Mouse (Mus musculus): ENCODE data around the gene Gm10234. TPM values are rescaled to one million over a fixed set of nuclear protein-coding genes. Genes with fewer than 3 reads are reported as not detected.

Gene Gm10234
- not detected in 2 replicates for polyA plus RNA-seq (2015; fragmentation: Nextera tagmentation; extraction: Ambion mirVana)

DNA sequence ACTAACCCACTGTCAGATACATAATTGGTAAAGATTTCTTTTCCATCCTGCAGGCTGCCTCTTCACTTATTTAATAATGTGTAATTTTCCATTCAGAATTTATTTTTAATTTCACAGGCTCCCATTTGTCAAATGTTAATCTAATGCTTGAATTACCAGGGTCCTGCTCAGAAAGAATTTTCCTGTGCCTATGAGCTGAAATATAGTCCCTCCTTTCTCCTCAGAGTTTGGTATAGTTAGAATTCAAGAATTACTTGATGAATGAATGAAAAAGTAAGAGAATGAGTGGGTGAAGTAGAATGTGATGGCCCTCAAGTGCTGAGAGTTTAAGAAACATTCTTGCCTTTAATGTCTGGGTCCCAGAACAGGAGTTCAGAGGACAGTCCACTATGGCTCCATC is at the start of gene Gm10234:
TSS of gene Gm10234 (plus strand) at position 301 of the 400 bp plus-strand sequence.
- H3K9me3 ChIP-seq (ENCODE audit: control insufficient read depth, low read length) = no peaks in the 10 kb centered on the region
- no peaks in the 10 kb centered on the region for H3K4me1 ChIP-seq (replicated peaks; ENCODE audit: control insufficient read depth, insufficient read depth, low read length)
- H3K36me3 ChIP-seq (ENCODE audit: control insufficient read depth, insufficient read depth, low read length) = no peaks in the 10 kb centered on the region
- no peak within 1 kb of the TSS for H3K4me2 ChIP-seq (ENCODE audit: low read depth, low read length)
- H3K27me3 ChIP-seq (ENCODE audit: control insufficient read depth, insufficient read depth, low read depth, low read length) = no peaks in the 10 kb centered on the region
- no peak within 1 kb of the TSS for H3K9ac ChIP-seq (ENCODE audit: low read length)
- H3K27ac ChIP-seq (ENCODE audit: low read length) = no peak within 1 kb of the TSS
- no peak within 1 kb of the TSS for H3K4me3 ChIP-seq (ENCODE audit: low read length)
- ATAC-seq (ENCODE audit: low read depth) = no peak

DNA sequence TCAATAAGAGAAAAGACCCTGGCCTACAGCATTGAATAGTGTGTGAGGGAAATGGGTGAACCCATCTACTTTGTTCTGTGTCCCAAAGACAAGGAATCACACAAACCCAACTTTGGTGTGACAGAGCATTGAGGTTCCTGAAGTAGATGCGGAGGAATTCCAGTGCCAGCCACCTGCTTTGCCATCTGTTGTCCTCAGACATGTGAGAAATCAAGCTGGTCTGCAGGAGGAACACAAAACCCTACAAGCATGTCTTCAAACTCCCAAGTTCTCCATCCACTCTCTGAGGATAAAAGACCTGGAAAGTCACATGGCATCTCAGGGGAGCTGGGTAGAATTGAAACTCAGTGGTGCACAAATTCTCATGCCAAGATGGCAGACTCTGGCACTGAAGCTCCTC is 44.3 kb upstream of the Gm10234 start:
- 79% methylated on average over 1 of the region's 1 CpGs for WGBS

GRCm38 (mm10) chr6:95296025-95296424 is 25.9 kb upstream of the Gm10234 start:
- 66% methylated on average over 4 of the region's 4 CpGs for WGBS
- no peaks in the 10 kb centered on the region for H3K36me3 ChIP-seq (ENCODE audit: control insufficient read depth, insufficient read depth, low read length)
- no peak overlapping the region for H3K9ac ChIP-seq (ENCODE audit: low read length)
- no peak overlapping the region for H3K4me3 ChIP-seq (ENCODE audit: low read length)
- no peaks in the 10 kb centered on the region for H3K27me3 ChIP-seq (ENCODE audit: control insufficient read depth, insufficient read depth, low read depth, low read length)
- H3K4me2 ChIP-seq (ENCODE audit: low read depth, low read length) = no peak overlapping the region
- no peaks in the 10 kb centered on the region for H3K9me3 ChIP-seq (ENCODE audit: control insufficient read depth, low read length)
- no peak overlapping the region for H3K27ac ChIP-seq (ENCODE audit: low read length)
- H3K4me1 ChIP-seq (replicated peaks; ENCODE audit: control insufficient read depth, insufficient read depth, low read length) = no peaks in the 10 kb centered on the region
- ATAC-seq (ENCODE audit: low read depth) = no peak

More for the DNA sequence above, 44.3 kb upstream of the Gm10234 start:
- H3K4me3 ChIP-seq (ENCODE audit: low read length) = no peak overlapping the region
- no peaks in the 10 kb centered on the region for H3K9me3 ChIP-seq (ENCODE audit: control insufficient read depth, low read length)
- no peak overlapping the region for H3K9ac ChIP-seq (ENCODE audit: low read length)
- no peak for ATAC-seq (ENCODE audit: low read depth)
- H3K4me1 ChIP-seq (replicated peaks; ENCODE audit: control insufficient read depth, insufficient read depth, low read length) = no peaks in the 10 kb centered on the region
- no peak overlapping the region for H3K4me2 ChIP-seq (ENCODE audit: low read depth, low read length)
- no peaks in the 10 kb centered on the region for H3K27me3 ChIP-seq (ENCODE audit: control insufficient read depth, insufficient read depth, low read depth, low read length)
- H3K36me3 ChIP-seq (ENCODE audit: control insufficient read depth, insufficient read depth, low read length) = no peaks in the 10 kb centered on the region
- H3K27ac ChIP-seq (ENCODE audit: low read length) = no peak overlapping the region

DNA sequence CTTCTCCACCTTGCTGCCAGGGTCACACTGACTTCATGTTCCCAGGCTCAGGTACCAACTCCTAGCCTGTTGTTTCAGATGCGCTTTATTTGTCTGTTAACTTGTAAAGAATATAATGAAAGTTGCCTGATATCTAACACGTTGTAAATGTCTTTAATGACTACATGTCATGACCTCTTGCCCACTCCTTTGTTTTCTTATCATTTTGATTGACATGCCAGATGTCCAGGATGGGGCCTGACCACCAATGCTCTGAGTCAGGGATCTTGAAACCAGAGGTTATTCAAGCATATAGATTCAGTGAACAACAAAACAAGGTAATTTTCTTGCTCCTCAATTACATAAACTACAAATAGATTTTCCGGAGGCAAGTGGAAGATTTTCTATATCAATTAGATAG is 23.5 kb upstream of the Gm10234 start:
- H3K9me3 ChIP-seq (ENCODE audit: control insufficient read depth, low read length) = no peaks in the 10 kb centered on the region
- H3K27me3 ChIP-seq (ENCODE audit: control insufficient read depth, insufficient read depth, low read depth, low read length) = no peaks in the 10 kb centered on the region
- no peaks in the 10 kb centered on the region for H3K36me3 ChIP-seq (ENCODE audit: control insufficient read depth, insufficient read depth, low read length)
- WGBS = 69% methylated on average over 3 of the region's 3 CpGs
- no peak overlapping the region for H3K27ac ChIP-seq (ENCODE audit: low read length)
- no peak overlapping the region for H3K4me2 ChIP-seq (ENCODE audit: low read depth, low read length)
- H3K4me3 ChIP-seq (ENCODE audit: low read length) = no peak overlapping the region
- H3K4me1 ChIP-seq (replicated peaks; ENCODE audit: control insufficient read depth, insufficient read depth, low read length) = no peaks in the 10 kb centered on the region
- no peak for ATAC-seq (ENCODE audit: low read depth)
- no peak overlapping the region for H3K9ac ChIP-seq (ENCODE audit: low read length)

DNA sequence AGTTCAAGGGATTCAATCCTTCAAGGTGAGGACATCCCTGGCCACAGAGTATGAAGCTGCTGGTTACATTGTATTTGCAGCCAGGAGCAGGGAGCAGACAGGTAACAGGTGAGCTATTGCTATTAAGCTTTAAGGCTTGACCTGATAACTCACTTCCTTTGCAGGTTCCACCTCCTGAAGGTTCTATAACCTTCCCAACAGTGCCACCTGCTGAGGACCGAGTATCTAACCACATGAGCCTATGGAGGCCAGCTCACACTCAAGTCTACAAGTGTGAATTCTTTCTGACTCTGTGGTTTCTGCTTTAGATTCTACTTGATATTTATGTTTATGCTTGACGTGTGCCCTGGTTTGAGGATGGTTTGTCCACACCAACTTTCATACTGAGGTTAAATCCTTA is 21.3 kb upstream of the Gm10234 start:
- no peaks in the 10 kb centered on the region for H3K4me1 ChIP-seq (replicated peaks; ENCODE audit: control insufficient read depth, insufficient read depth, low read length)
- no peak overlapping the region for H3K4me2 ChIP-seq (ENCODE audit: low read depth, low read length)
- no peak overlapping the region for H3K27ac ChIP-seq (ENCODE audit: low read length)
- H3K36me3 ChIP-seq (ENCODE audit: control insufficient read depth, insufficient read depth, low read length) = no peaks in the 10 kb centered on the region
- no peaks in the 10 kb centered on the region for H3K9me3 ChIP-seq (ENCODE audit: control insufficient read depth, low read length)
- ATAC-seq (ENCODE audit: low read depth) = no peak
- H3K27me3 ChIP-seq (ENCODE audit: control insufficient read depth, insufficient read depth, low read depth, low read length) = no peaks in the 10 kb centered on the region
- no peak overlapping the region for H3K9ac ChIP-seq (ENCODE audit: low read length)
- no peak overlapping the region for H3K4me3 ChIP-seq (ENCODE audit: low read length)
- 55% methylated on average over 2 of the region's 2 CpGs for WGBS

GRCm38 (mm10) chr6:95331191-95331590 is 9.3 kb downstream of the Gm10234 start:
- Histone ChIP-seq H3K9ac (ENCODE audit: low read length) (no peak overlapping the region), H3K36me3 (ENCODE audit: control insufficient read depth, insufficient read depth, low read length) (no peaks in the 10 kb centered on the region), H3K27me3 (ENCODE audit: control insufficient read depth, insufficient read depth, low read depth, low read length) (no peaks in the 10 kb centered on the region), H3K4me2 (ENCODE audit: low read depth, low read length) (no peak overlapping the region), H3K9me3 (ENCODE audit: control insufficient read depth, low read length) (no peaks in the 10 kb centered on the region), H3K4me1 (replicated peaks; ENCODE audit: control insufficient read depth, insufficient read depth, low read length) (no peaks in the 10 kb centered on the region), H3K4me3 (ENCODE audit: low read length) (no peak overlapping the region), H3K27ac (ENCODE audit: low read length) (no peak overlapping the region)
- no peak for ATAC-seq (ENCODE audit: low read depth)
- WGBS = 66% methylated on average over 5 of the region's 5 CpGs

DNA sequence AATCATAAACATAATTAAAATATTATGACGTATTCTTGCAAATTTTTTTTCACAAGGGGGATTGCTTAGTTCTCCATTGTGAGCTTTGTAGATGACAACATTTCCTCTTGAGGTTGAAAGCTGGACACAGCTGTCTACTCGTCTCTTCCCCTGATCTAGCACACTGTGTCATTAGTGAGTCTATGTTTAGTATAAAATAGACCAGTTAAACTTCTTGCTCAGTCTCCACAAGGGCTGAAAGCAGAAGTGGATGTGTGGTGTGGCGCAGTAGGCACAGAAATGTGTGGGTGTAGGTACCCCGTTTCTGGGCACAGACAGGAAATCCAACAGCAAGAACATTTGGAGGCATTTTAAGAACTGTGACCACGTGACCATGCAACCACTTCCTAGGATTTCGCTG is 12.9 kb downstream of the Gm10234 start:
- H3K27ac ChIP-seq (ENCODE audit: low read length) = no peak overlapping the region
- ATAC-seq (ENCODE audit: low read depth) = no peak
- 72% methylated on average over 6 of the region's 6 CpGs for WGBS

GRCm38 (mm10) chr6:95349378-95349777 is 27.5 kb downstream of the Gm10234 start:
- Histone ChIP-seq H3K4me2 (ENCODE audit: low read depth, low read length) (no peak overlapping the region), H3K9me3 (ENCODE audit: control insufficient read depth, low read length) (no peaks in the 10 kb centered on the region), H3K27ac (ENCODE audit: low read length) (no peak overlapping the region), H3K9ac (ENCODE audit: low read length) (no peak overlapping the region), H3K4me1 (replicated peaks; ENCODE audit: control insufficient read depth, insufficient read depth, low read length) (no peaks in the 10 kb centered on the region), H3K4me3 (ENCODE audit: low read length) (no peak overlapping the region), H3K36me3 (ENCODE audit: control insufficient read depth, insufficient read depth, low read length) (no peaks in the 10 kb centered on the region), H3K27me3 (ENCODE audit: control insufficient read depth, insufficient read depth, low read depth, low read length) (no peaks in the 10 kb centered on the region)
- no peak for ATAC-seq (ENCODE audit: low read depth)

More for the DNA sequence above, 12.9 kb downstream of the Gm10234 start:
- Histone ChIP-seq H3K4me3 (ENCODE audit: low read length) (no peak overlapping the region), H3K27me3 (ENCODE audit: control insufficient read depth, insufficient read depth, low read depth, low read length) (no peaks in the 10 kb centered on the region), H3K4me1 (replicated peaks; ENCODE audit: control insufficient read depth, insufficient read depth, low read length) (no peaks in the 10 kb centered on the region), H3K4me2 (ENCODE audit: low read depth, low read length) (no peak overlapping the region), H3K9me3 (ENCODE audit: control insufficient read depth, low read length) (no peaks in the 10 kb centered on the region), H3K36me3 (ENCODE audit: control insufficient read depth, insufficient read depth, low read length) (no peaks in the 10 kb centered on the region), H3K9ac (ENCODE audit: low read length) (no peak overlapping the region)

DNA sequence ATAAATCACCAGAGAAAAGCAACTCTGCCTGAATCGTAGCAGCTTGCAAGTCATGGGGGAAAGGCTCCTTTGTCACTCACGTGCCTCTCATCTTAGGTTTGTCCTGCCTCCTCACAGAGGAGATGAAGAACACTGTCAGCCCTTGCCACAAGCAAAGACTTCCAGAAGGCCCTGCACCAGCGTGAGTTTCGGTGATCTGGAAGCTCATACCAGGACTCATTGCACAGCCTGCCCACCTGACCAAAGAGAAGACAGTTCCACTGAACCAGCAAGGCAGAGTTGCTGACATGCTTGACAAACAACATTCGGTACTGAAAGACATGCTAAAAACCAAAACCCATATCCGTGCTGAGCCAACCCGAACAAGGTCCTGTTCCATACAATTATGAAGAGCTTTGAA is 31.1 kb downstream of the Gm10234 start:
- no peaks in the 10 kb centered on the region for H3K4me1 ChIP-seq (replicated peaks; ENCODE audit: control insufficient read depth, insufficient read depth, low read length)

GRCm38 (mm10) chr6:95353886-95354285 is 32.0 kb downstream of the Gm10234 start:
- no peak for ATAC-seq (ENCODE audit: low read depth)

More for the DNA sequence above, 31.1 kb downstream of the Gm10234 start:
- no peaks in the 10 kb centered on the region for H3K36me3 ChIP-seq (ENCODE audit: control insufficient read depth, insufficient read depth, low read length)
- no peak overlapping the region for H3K4me3 ChIP-seq (ENCODE audit: low read length)
- no peak overlapping the region for H3K27ac ChIP-seq (ENCODE audit: low read length)
- no peak overlapping the region for H3K4me2 ChIP-seq (ENCODE audit: low read depth, low read length)
- ATAC-seq (ENCODE audit: low read depth) = no peak
- no peak overlapping the region for H3K9ac ChIP-seq (ENCODE audit: low read length)
- H3K27me3 ChIP-seq (ENCODE audit: control insufficient read depth, insufficient read depth, low read depth, low read length) = no peaks in the 10 kb centered on the region
- WGBS = 83% methylated on average over 7 of the region's 7 CpGs
- H3K9me3 ChIP-seq (ENCODE audit: control insufficient read depth, low read length) = no peaks in the 10 kb centered on the region

More at GRCm38 (mm10) chr6:95353886-95354285, 32.0 kb downstream of the Gm10234 start:
- Histone ChIP-seq H3K9me3 (ENCODE audit: control insufficient read depth, low read length) (no peaks in the 10 kb centered on the region), H3K4me1 (replicated peaks; ENCODE audit: control insufficient read depth, insufficient read depth, low read length) (no peaks in the 10 kb centered on the region), H3K27me3 (ENCODE audit: control insufficient read depth, insufficient read depth, low read depth, low read length) (no peaks in the 10 kb centered on the region), H3K9ac (ENCODE audit: low read length) (no peak overlapping the region), H3K36me3 (ENCODE audit: control insufficient read depth, insufficient read depth, low read length) (no peaks in the 10 kb centered on the region), H3K4me3 (ENCODE audit: low read length) (no peak overlapping the region), H3K4me2 (ENCODE audit: low read depth, low read length) (no peak overlapping the region), H3K27ac (ENCODE audit: low read length) (no peak overlapping the region)
- WGBS = 68% methylated on average over 1 of the region's 1 CpGs
